Mouse (Mus musculus) MEL (cell line): Measurements from ENCODE around the gene Fbxo30. TPM values are rescaled to one million over a fixed set of nuclear protein-coding genes. Genes with fewer than 3 reads are reported as not detected.

Experiments
- DNase-seq: peaks from one replicate; pipeline ENCODE4 v3.0.0; 2011; ENCODE audit warnings: low read depth, low spot score
- H3K27ac ChIP-seq: 2 replicates; pipeline ENCODE4 v1.5.1; 2012; ENCODE audit warnings: low read depth, mild to moderate bottlenecking, control low read depth, low read length, moderate library complexity; ENCODE audit not compliant: control insufficient read depth
- H3K27me3 ChIP-seq, 2 experiments: fragments of 150-350 bp in 1 of 2; sonication (generic) in 1 of 2; 2 replicates each; pipeline ENCODE4 v1.6.1; 2012; ENCODE audit warnings: low read length in 2 of 2, mild to moderate bottlenecking in 2 of 2, improper control_type of control experiment in 1 of 2, moderate library complexity in 1 of 2; ENCODE audit not compliant: insufficient read depth in 2 of 2, control insufficient read depth in 1 of 2
- H3K36me3 ChIP-seq, 2 experiments: 2 replicates each; pipeline ENCODE4 v1.6.1; 2012 to 2014; ENCODE audit warnings: low read length in 2 of 2, improper control_type of control experiment in 1 of 2, inconsistent platforms in 1 of 2, mild to moderate bottlenecking in 1 of 2; ENCODE audit not compliant: insufficient read depth in 2 of 2, control insufficient read depth in 1 of 2
- H3K4me1 ChIP-seq, 2 experiments: fragments of 150-350 bp in 1 of 2; sonication (generic) in 1 of 2; 2 replicates each; pipeline ENCODE4 v1.6.1; 2012; ENCODE audit warnings: low read length in 2 of 2, improper control_type of control experiment in 1 of 2, mild to moderate bottlenecking in 1 of 2; ENCODE audit not compliant: insufficient read depth in 2 of 2, control insufficient read depth in 1 of 2
- H3K4me3 ChIP-seq, 2 experiments: fragments of 150-350 bp in 1 of 2; sonication (generic) in 1 of 2; 2 replicates each; pipeline ENCODE4 v1.5.1; 2012; ENCODE audit warnings: low read depth in 2 of 2, low read length in 2 of 2, mild to moderate bottlenecking in 2 of 2, moderate library complexity in 2 of 2, control low read depth in 1 of 2, improper control_type of control experiment in 1 of 2; ENCODE audit not compliant: control insufficient read depth in 1 of 2, insufficient read depth in 1 of 2
- H3K79me2 ChIP-seq: 2 replicates; pipeline ENCODE4 v1.6.1; 2012; ENCODE audit warnings: mild to moderate bottlenecking, low read length, moderate library complexity; ENCODE audit not compliant: control insufficient read depth, poor library complexity, insufficient read depth
- H3K9ac ChIP-seq: 2 replicates; pipeline ENCODE4 v1.6.1; 2012; ENCODE audit warnings: low read depth, mild to moderate bottlenecking, control low read depth, low read length, moderate library complexity; ENCODE audit not compliant: control insufficient read depth, poor library complexity, severe bottlenecking
- H3K9me3 ChIP-seq: fragments of 150-350 bp; sonication (generic); replicated peaks from 2 replicates; pipeline ENCODE4 v1.6.1; 2012; ENCODE audit warnings: mild to moderate bottlenecking, low read length, improper control_type of control experiment, moderate library complexity; ENCODE audit not compliant: insufficient read depth
- BHLHE40 ChIP-seq: IDR thresholded peaks from 2 replicates; pipeline ENCODE4 v1.6.1; 2012; ENCODE audit warnings: low read depth, mild to moderate bottlenecking, inconsistent platforms, low read length, improper control_type of control experiment, borderline replicate concordance
- CTCF ChIP-seq, 3 experiments: IDR thresholded peaks in 2 of 3; conservative IDR thresholded peaks in 1 of 3; 2 replicates each; pipeline ENCODE4 v1.5.1; 2011 to 2012; ENCODE audit warnings: low read length in 3 of 3, low read depth in 2 of 3, mild to moderate bottlenecking in 2 of 3, improper control_type of control experiment in 1 of 3, inconsistent platforms in 1 of 3, mixed read lengths in 1 of 3, moderate library complexity in 1 of 3; ENCODE audit not compliant: control insufficient read depth in 1 of 3, insufficient read depth in 1 of 3, poor library complexity in 1 of 3, severe bottlenecking in 1 of 3
- E2F4 ChIP-seq: IDR thresholded peaks from 2 replicates; pipeline ENCODE4 v1.6.1; 2011; ENCODE audit warnings: low read depth, low read length, improper control_type of control experiment, borderline replicate concordance
- EP300 ChIP-seq, 2 experiments: IDR thresholded peaks; 2 replicates each; pipeline ENCODE4 v1.6.1; 2011; ENCODE audit warnings: improper control_type of control experiment in 2 of 2, low read length in 2 of 2, low read depth in 1 of 2, mild to moderate bottlenecking in 1 of 2
- MAFK ChIP-seq: IDR thresholded peaks from 2 replicates; pipeline ENCODE4 v1.6.1; 2011; ENCODE audit warnings: low read depth, mild to moderate bottlenecking, low read length, improper control_type of control experiment, borderline replicate concordance
- MAX ChIP-seq: IDR thresholded peaks from 2 replicates; pipeline ENCODE4 v1.6.1; 2011; ENCODE audit warnings: low read length, improper control_type of control experiment
- MXI1 ChIP-seq: IDR thresholded peaks from 2 replicates; pipeline ENCODE4 v1.6.1; 2011; ENCODE audit warnings: mild to moderate bottlenecking, low read depth, low read length, improper control_type of control experiment
- MYB ChIP-seq: IDR thresholded peaks from 2 replicates; pipeline ENCODE4 v1.6.1; 2011; ENCODE audit warnings: mild to moderate bottlenecking, low read depth, low read length, improper control_type of control experiment
- MYC ChIP-seq: IDR thresholded peaks from 2 replicates; pipeline ENCODE4 v1.6.1; 2011; ENCODE audit warnings: low read depth, mild to moderate bottlenecking, low read length, improper control_type of control experiment, moderate library complexity
- NRF1 ChIP-seq: IDR thresholded peaks from 2 replicates; pipeline ENCODE4 v1.6.1; 2014; ENCODE audit warnings: low read depth, mild to moderate bottlenecking, inconsistent platforms, low read length, improper control_type of control experiment, moderate library complexity; ENCODE audit not compliant: poor library complexity, insufficient read depth, severe bottlenecking
- RAD21 ChIP-seq: IDR thresholded peaks from 2 replicates; pipeline ENCODE4 v1.6.1; 2011; ENCODE audit warnings: mild to moderate bottlenecking, low read depth, low read length, improper control_type of control experiment
- RCOR1 ChIP-seq: IDR thresholded peaks from 2 replicates; pipeline ENCODE4 v1.6.1; 2012; ENCODE audit warnings: low read depth, mild to moderate bottlenecking, inconsistent platforms, low read length, improper control_type of control experiment
- SIN3A ChIP-seq: IDR thresholded peaks from 2 replicates; pipeline ENCODE4 v1.6.1; 2012; ENCODE audit warnings: low read length, improper control_type of control experiment, inconsistent platforms
- SMC3 ChIP-seq: IDR thresholded peaks from 2 replicates; pipeline ENCODE4 v1.6.1; 2011; ENCODE audit warnings: low read depth, low read length, improper control_type of control experiment
- TBP ChIP-seq: IDR thresholded peaks from 2 replicates; pipeline ENCODE4 v1.8.0; 2011; ENCODE audit warnings: low read depth, low read length, improper control_type of control experiment
- UBTF ChIP-seq: IDR thresholded peaks from 2 replicates; pipeline ENCODE4 v1.6.1; 2012; ENCODE audit warnings: low read depth, mild to moderate bottlenecking, inconsistent platforms, low read length, improper control_type of control experiment, moderate library complexity, borderline replicate concordance; ENCODE audit not compliant: insufficient read depth
- USF1 ChIP-seq: IDR thresholded peaks from 2 replicates; pipeline ENCODE4 v1.6.1; 2014; ENCODE audit warnings: low read depth, mild to moderate bottlenecking, inconsistent platforms, low read length, improper control_type of control experiment, moderate library complexity
- ZC3H11A ChIP-seq: IDR thresholded peaks from 2 replicates; pipeline ENCODE4 v1.6.1; 2012; ENCODE audit warnings: low read depth, mild to moderate bottlenecking, inconsistent platforms, low read length, improper control_type of control experiment
- ZNF384 ChIP-seq: IDR thresholded peaks from 2 replicates; pipeline ENCODE4 v1.6.1; 2012; ENCODE audit warnings: low read depth, mild to moderate bottlenecking, inconsistent platforms, low read length, improper control_type of control experiment
- polyA plus RNA-seq, 2 experiments: library from polyadenylated mRNA; stranded (reverse) in 1 of 2; unstranded in 1 of 2; fragments of >175 nt in 1 of 2; fragments of >200 nt in 1 of 2; gene quantifications; 2 replicates each; pipeline versions ENCODE4 v1.2.1 to v1.2.4; 2012; ENCODE audit warnings: low replicate concordance in 2 of 2, low read depth in 1 of 2; ENCODE audit not compliant: insufficient read length in 2 of 2, insufficient read depth in 1 of 2, missing spikeins in 1 of 2
- total RNA-seq: library from RNA; depleted of rRNA; stranded (reverse); fragments of 300-350 nt; gene quantifications from 2 replicates; pipeline ENCODE4 v1.2.3, GENCODE M21; 2012; rRNA removed

The Fbxo30 gene
- total and polyA plus RNA-seq, 3 experiments, result 10.1 to 10.8 TPM; not detected in 1

DNA sequence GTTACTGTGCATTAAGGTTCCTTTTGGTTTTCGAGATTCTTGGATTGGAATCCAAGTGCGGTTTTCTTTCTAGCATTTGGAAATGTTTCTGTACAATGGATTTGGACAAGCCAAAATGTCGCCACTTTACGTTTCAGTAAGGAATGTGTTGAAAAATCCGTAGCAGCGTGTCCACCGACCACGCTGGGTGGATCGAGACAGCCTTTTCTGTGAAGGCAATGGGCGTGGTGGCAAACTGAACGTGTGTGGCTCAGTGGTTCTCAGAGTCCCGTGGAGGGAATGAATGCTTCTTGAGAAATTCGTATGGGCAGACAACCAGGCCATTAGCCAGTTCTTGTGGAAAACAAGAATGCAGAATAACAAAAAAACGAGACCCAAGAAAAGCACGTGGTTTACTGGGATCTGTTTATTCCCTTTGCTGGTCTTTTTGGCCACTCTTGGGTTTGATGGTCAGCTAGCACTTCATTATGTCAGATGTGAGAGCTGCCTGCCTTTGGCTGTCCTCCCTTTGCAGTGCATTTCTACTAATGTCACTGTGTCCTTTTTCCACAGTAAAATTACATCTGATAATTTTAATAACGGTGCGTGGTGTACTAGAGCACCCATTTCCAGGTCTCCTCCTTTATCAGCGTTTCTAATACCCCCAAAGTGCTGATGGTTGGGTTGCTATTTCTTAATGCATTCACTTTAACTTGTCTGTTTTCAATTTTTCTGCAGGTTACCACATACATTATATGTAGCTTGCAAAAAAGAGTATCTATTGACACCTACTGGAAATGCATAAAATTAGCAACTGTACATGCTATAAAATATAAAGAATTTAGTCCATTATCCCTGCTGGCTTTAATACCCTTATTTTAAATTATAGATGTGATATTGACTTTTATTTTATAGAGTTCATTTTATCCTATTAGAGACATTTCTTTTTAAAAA lies 63.7 kb downstream of the Fbxo30 start:
- Histone ChIP-seq H3K4me3 (peak overlapping the region; percentile 71 to 95), H3K9ac (peak overlapping the region; percentile 64), H3K27me3 (peaks cover 0 to 3% of the 10 kb centered on the region in 2 experiments; a peak in 2 of 4 replicates), H3K36me3 (peaks cover 0 to 6% of the 10 kb centered on the region in 2 experiments; a peak in 2 of 4 replicates), H3K27ac (no peak overlapping the region), H3K4me1 (peaks cover 0 to 3% of the 10 kb centered on the region in 2 experiments; a peak in 2 of 4 replicates), H3K9me3 (no peaks in the 10 kb centered on the region), H3K79me2 (peaks cover 5% of the 10 kb centered on the region; the same call in 1 of the 2 replicates)
- no peak for TF ChIP-seq E2F4
- peak; percentile 80; the same call in 1 of the 2 replicates for TF ChIP-seq MAX
- TF ChIP-seq ZNF384, result no peak
- TF ChIP-seq RAD21, result peak; percentile 98
- no peak for TF ChIP-seq NRF1
- no peak for TF ChIP-seq UBTF
- TF ChIP-seq MAFK, result no peak
- peak; percentile 46; the same call in 1 of the 2 replicates for TF ChIP-seq MYC
- peak; percentile 60 for TF ChIP-seq SIN3A
- no peak for TF ChIP-seq MYB
- TF ChIP-seq SMC3, result peak; percentile 67
- no peak for TF ChIP-seq TBP
- TF ChIP-seq USF1, result 0 out of 2 replicates have a peak, but pooled peaks have one; percentile 9
- TF ChIP-seq MXI1, result peak; percentile 64; the same call in 1 of the 2 replicates
- TF ChIP-seq RCOR1, result no peak
- TF ChIP-seq EP300 (IDR thresholded peaks at IDR 0.05; ENCODE audit: low read depth in 1 of 2, low read length in 2 of 2), result no peak
- 0 out of 2 replicates have a peak, but pooled peaks have one; percentile 20 for TF ChIP-seq BHLHE40
- TF ChIP-seq CTCF (IDR thresholded peaks at IDR 0.05 in 2 of 3, conservative IDR thresholded peaks at IDR 0.05 in 1 of 3; ENCODE audit: control insufficient read depth in 1 of 3, insufficient read depth in 1 of 3, low read depth in 2 of 3, low read length in 3 of 3, poor library complexity in 1 of 3, severe bottlenecking in 1 of 3), result peak in 2 of 3 experiments; percentile 24 to 70; a peak in 3 of 6 replicates
- peak; percentile 76 for TF ChIP-seq ZC3H11A
- peak; percentile 56 for DNase-seq

Other genes with a start within 250 kb of the Fbxo30 start
- gene Grm1, start 199.0 kb upstream of the Fbxo30 start, total RNA-seq, result not detected in 2 replicates
- gene Grm1, start 199.0 kb upstream of the Fbxo30 start, polyA plus RNA-seq, result not detected
- gene Shprh, start 131.9 kb upstream of the Fbxo30 start, total RNA-seq, result 11.0 and 14.3 TPM in 2 replicates
- 10 to 100 TPM in 1 of 2 experiments, not detected in 1; 13.3 TPM for gene Shprh, start 131.9 kb upstream of the Fbxo30 start, polyA plus RNA-seq
- 0.29 and 0.31 TPM in 2 replicates for gene Epm2a, start 62.1 kb downstream of the Fbxo30 start, total RNA-seq
- gene Epm2a, start 62.1 kb downstream of the Fbxo30 start, polyA plus RNA-seq, result under 1 TPM in 1 of 2 experiments, not detected in 1; 0.25 TPM